Mouse (Mus musculus): ENCODE data around the gene Parp11. TPM values are rescaled to one million over a fixed set of nuclear protein-coding genes. Genes with fewer than 3 reads are reported as not detected.

Gene Parp11
- total RNA-seq, 2 experiments from 2014 or later, result 7.8 to 8.9 TPM

GRCm38 (mm10) chr6:127539226-127539625 lies 92.6 kb downstream of the Parp11 start:
- no peak for DNase-seq (ENCODE audit: low spot score)
- intact Hi-C loops (cut with DNase I), result no loop called here

DNA sequence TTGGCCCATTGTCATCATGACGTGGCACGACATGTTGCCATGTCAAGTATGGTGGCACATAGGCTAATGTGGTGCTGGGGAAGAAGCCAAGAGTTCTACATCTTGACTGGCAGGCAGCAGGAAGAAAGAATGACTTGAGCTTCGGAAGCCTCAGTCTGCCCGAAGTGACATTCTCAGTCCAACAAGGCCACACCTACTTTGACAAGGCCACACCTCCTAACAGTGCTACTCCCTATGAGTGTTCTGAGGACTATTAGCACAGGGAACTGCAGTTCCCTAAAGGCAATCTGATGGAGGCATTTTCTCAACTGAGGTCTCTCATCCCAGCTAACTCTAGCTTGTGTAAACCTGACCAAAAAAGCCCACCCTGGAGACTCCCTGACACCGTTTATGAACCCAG lies 93.0 kb downstream of the Parp11 start:
- DNase-seq (ENCODE audit: low spot score), result no peak
- intact Hi-C loops (cut with DNase I), result loop anchor here (5.0 kb wide), 2 partner anchors 383 to 403 kb away; no protein-coding TSS in a partner anchor

GRCm38 (mm10) chr6:127540517-127540916 lies 93.9 kb downstream of the Parp11 start:
- DNase-seq (ENCODE audit: low spot score), result no peak
- intact Hi-C loops (cut with DNase I), result loop anchor here (5.0 kb wide), 2 partner anchors 382 to 402 kb away; no protein-coding TSS in a partner anchor

DNA sequence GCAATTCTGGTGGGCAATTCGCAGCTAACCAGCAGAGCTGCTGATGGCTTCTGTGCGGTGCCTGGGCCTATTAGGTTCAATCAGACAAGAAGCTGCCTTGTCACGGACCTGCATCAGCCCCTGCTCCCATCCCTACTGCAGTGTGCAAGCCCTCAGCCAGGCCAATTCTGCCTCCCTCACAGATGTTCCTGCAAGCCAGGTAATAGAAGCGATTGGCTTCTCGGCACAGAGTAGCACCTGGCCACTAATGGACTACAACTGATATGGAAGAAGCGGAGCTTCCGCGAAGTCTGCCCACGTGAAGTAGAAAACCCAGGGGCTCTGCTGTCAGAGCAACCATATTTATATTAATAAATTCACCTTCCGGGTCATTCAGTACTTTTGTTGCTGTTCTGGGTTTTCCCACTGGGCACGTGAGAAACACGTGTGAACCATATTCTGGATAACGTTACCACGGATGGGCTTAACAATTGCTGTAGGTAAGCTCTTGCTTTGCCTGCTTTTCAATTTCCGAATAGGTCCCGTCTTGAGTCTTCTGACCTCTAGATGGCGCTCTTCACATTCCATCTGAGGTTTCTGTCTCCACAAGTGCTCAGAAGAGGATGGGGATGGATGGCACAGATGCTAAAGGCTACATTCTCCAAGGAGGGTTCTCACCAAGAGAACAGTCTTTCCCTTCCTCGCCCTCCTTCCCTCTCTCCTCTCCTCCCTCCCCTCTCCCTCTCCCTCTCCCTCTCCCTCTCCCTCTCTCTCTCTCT lies 95.2 kb downstream of the Parp11 start:
- intact Hi-C loops (cut with DNase I), result loop anchor here (1.0 to 5.0 kb wide), 3 partner anchors 42 to 401 kb away; no protein-coding TSS in a partner anchor
- no peak for DNase-seq (ENCODE audit: low spot score)

Other genes starting within 250 kb of the Parp11 start
- 1 to 10 TPM; 1.5 to 1.6 TPM for gene Cracr2a, start 114.5 kb downstream of the Parp11 start, total RNA-seq (2021)

Measured in heart, postnatal 25 days (tissue).